Mouse (Mus musculus) heart, embryonic 13.5 days (tissue): ENCODE measurements around the gene Rspo4. TPM values are rescaled to one million over a fixed set of nuclear protein-coding genes. Genes with fewer than 3 reads are reported as not detected.

ENCODE experiments used
- ATAC-seq: fragments of 200-750 bp; cut with Nextera tagmentation; 2 replicates; pipeline ENCODE4 v1.8.0; 2017; ENCODE audit warnings: moderate TSS enrichment; ENCODE audit not compliant: insufficient number of reproducible peaks, low FRiP score, low TSS enrichment; ENCODE audit errors: extremely low read depth
- H3K27ac ChIP-seq: fragments of 300-500 bp; sonication (generic); replicated peaks from 2 replicates; pipeline ENCODE4 v1.5.1; 2015; ENCODE audit warnings: moderate library complexity, mild to moderate bottlenecking, inconsistent platforms
- H3K27me3 ChIP-seq: fragments of 300-500 bp; sonication (generic); replicated peaks from 2 replicates; pipeline ENCODE4 v1.6.1; 2015; ENCODE audit warnings: mild to moderate bottlenecking, inconsistent platforms
- H3K36me3 ChIP-seq: fragments of 300-500 bp; sonication (generic); 2 replicates; pipeline ENCODE4 v1.6.1; 2015; ENCODE audit warnings: mild to moderate bottlenecking, inconsistent platforms
- H3K4me1 ChIP-seq: fragments of 300-500 bp; sonication (generic); 2 replicates; pipeline ENCODE4 v1.6.1; 2015; ENCODE audit warnings: inconsistent platforms
- H3K4me2 ChIP-seq: fragments of 300-500 bp; sonication (generic); 2 replicates; pipeline ENCODE4 v1.6.1; 2015; ENCODE audit warnings: inconsistent platforms, mild to moderate bottlenecking, moderate library complexity
- H3K4me3 ChIP-seq: fragments of 300-500 bp; sonication (generic); 2 replicates; pipeline ENCODE4 v1.5.1; 2015; ENCODE audit warnings: moderate library complexity, mild to moderate bottlenecking, inconsistent platforms
- H3K9ac ChIP-seq: fragments of 300-500 bp; sonication (generic); 2 replicates; pipeline ENCODE4 v1.6.1; 2015; ENCODE audit warnings: inconsistent platforms, mild to moderate bottlenecking, moderate library complexity
- H3K9me3 ChIP-seq: fragments of 300-500 bp; sonication (generic); 2 replicates; pipeline ENCODE4 v1.6.1; 2016; ENCODE audit warnings: inconsistent platforms
- WGBS: fragments of 180-500 bp; shearing (Covaris S2); methylation state at CpG from one replicate; pipeline ENCODE4 v1.1.7; 2015; ENCODE audit warnings: mixed read lengths; 5-methylcytosine and 5-hydroxymethylcytosine counted together
- polyA plus RNA-seq: library from polyadenylated mRNA; unstranded; fragments of >200 nt; fragmentation: Nextera tagmentation; extraction: Ambion mirVana; gene quantifications from 2 replicates; pipeline ENCODE4 v1.2.1, GENCODE M21; 2015

Rspo4 gene
- not detected in 2 replicates for polyA plus RNA-seq

DNA sequence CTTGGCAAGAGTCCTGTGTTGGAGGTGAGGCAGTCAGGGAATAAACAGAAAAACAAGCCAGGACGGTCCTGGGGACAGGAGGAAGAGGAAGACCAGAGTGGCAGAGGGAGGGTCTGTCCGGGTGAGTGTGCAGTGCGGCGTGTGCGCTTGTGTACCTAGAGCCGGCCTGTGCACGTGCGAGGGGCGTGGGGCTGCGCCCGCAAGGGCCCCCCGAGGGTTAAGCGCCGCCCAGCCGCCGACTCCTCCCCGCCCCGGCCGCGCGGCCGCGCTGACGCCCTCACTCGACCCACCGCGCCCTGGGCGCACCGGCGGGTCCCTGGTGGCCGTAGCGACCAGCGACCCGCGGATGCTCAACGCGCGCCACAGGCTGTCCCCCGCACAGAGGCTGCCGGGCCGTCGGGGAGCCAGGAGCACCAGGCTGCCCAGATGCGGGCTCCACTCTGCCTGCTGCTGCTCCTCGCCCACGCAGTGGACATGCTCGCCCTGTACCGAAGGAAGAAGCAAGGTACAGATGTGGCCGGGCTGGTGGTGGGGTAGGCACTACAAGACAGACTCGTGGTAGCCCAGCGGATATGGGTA lies at the start of gene Rspo4:
Gene Rspo4, plus strand, starts transcription at position 280 of the 579 bp plus-strand sequence.
- Histone ChIP-seq H3K4me3 (peak within 1 kb of the TSS; percentile 51), H3K27me3 (peaks cover 74% of the 10 kb centered on the region), H3K9me3 (no peaks in the 10 kb centered on the region), H3K9ac (peak within 1 kb of the TSS; percentile 20), H3K36me3 (no peaks in the 10 kb centered on the region), H3K27ac (no peak within 1 kb of the TSS), H3K4me1 (peaks cover 10% of the 10 kb centered on the region), H3K4me2 (peak within 1 kb of the TSS; percentile 71)
- WGBS, result 2% methylated on average over 49 of the region's 50 CpGs
- ATAC-seq, result no peak

DNA sequence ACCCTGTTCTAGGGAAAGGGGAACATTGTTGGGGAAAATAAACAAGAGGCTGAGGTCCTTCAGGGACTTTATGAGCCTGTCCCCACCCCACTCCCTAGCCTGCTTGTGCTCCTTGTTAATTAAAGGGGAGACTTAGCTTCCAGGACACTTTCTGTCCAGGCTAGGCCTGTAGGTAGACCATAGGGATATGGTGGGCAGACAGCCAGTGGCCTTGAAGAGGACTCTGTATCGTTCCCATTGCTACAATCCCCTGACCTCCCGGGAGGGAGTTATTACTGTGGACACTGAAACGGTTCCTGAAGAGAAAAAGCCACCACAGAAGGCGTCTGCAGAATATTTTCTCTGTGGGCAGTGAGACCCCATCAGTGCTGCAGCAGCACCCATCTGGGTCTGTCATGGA lies 27.1 kb upstream of the Rspo4 start:
- ATAC-seq, result no peak
- H3K27ac ChIP-seq, result no peak overlapping the region
- peaks cover 5% of the 10 kb centered on the region for H3K27me3 ChIP-seq
- no peaks in the 10 kb centered on the region for H3K9me3 ChIP-seq
- H3K4me3 ChIP-seq, result no peak overlapping the region
- no peaks in the 10 kb centered on the region for H3K36me3 ChIP-seq
- WGBS, result 73% methylated on average over 4 of the region's 4 CpGs
- no peak overlapping the region for H3K9ac ChIP-seq
- no peak overlapping the region for H3K4me2 ChIP-seq
- no peaks in the 10 kb centered on the region for H3K4me1 ChIP-seq

- no peak for ATAC-seq
- Histone ChIP-seq H3K4me3 (no peak overlapping the region), H3K4me1 (no peaks in the 10 kb centered on the region), H3K27ac (no peak overlapping the region), H3K9ac (no peak overlapping the region), H3K36me3 (no peaks in the 10 kb centered on the region), H3K9me3 (no peaks in the 10 kb centered on the region), H3K4me2 (no peak overlapping the region), H3K27me3 (peaks cover 16% of the 10 kb centered on the region)
- 43% methylated on average over 5 of the region's 5 CpGs for WGBS
Measured at GRCm38 (mm10) chr2:151862257-151862810, 19.6 kb downstream of the Rspo4 start.

DNA sequence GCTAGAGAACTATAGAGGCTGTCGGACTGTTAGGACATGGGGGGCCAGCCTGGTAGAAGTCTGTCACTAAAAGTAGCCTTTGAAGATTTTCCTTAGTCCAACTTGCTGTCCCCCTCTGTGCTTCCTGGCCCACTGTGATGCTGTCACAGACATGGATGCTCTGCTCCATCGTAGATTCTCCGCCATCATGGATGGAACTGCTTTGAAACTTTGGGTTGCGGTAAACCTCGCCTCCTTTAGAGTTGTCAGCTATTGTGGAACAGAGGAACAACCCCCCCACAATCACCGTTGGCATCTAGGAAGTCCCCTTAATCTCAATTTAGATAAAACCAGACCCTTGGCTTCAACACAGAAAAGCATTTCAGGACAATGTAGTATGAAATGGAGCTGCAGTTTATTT lies 22.2 kb downstream of the Rspo4 start:
- Histone ChIP-seq H3K4me1 (no peaks in the 10 kb centered on the region), H3K36me3 (no peaks in the 10 kb centered on the region), H3K9me3 (no peaks in the 10 kb centered on the region), H3K4me2 (no peak overlapping the region), H3K4me3 (no peak overlapping the region), H3K9ac (no peak overlapping the region), H3K27ac (no peak overlapping the region), H3K27me3 (peaks cover 21% of the 10 kb centered on the region)
- ATAC-seq, result no peak
- WGBS, result 78% methylated on average over 6 of the region's 6 CpGs

- Histone ChIP-seq H3K27me3 (peaks cover 20% of the 10 kb centered on the region), H3K4me2 (no peak overlapping the region), H3K9ac (no peak overlapping the region), H3K4me3 (no peak overlapping the region), H3K27ac (no peak overlapping the region), H3K9me3 (no peaks in the 10 kb centered on the region), H3K36me3 (no peaks in the 10 kb centered on the region), H3K4me1 (no peaks in the 10 kb centered on the region)
- ATAC-seq, result no peak
- 29% methylated on average over 4 of the region's 4 CpGs for WGBS
Measured at GRCm38 (mm10) chr2:151866487-151866886, 23.8 kb downstream of the Rspo4 start.

- Histone ChIP-seq H3K9ac (no peak overlapping the region), H3K36me3 (no peaks in the 10 kb centered on the region), H3K4me1 (no peaks in the 10 kb centered on the region), H3K4me3 (no peak overlapping the region), H3K9me3 (no peaks in the 10 kb centered on the region), H3K4me2 (no peak overlapping the region), H3K27ac (no peak overlapping the region), H3K27me3 (peaks cover 35% of the 10 kb centered on the region)
- no peak for ATAC-seq
- 75% methylated on average over 8 of the region's 8 CpGs for WGBS
Measured at GRCm38 (mm10) chr2:151868196-151868595, 25.5 kb downstream of the Rspo4 start.

DNA sequence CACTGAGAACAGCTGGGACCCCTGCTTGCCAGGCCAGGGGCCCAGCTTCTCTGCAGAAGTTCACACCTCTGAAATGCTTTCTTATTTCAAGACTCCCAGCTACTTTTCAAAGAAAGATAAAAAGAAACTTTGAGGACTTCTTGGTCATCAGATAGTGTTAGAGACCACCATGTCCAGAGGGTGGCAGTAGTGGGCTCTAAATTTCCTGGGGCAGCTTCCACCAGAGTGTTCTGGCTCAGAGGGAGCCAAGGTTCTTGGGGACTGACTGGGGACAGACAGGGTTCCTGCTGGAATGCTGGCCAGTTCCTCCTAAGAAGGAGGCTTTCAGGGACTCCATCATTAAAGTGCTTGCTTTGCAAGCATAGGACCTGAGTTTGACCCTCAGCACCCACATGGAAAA lies 31.8 kb downstream of the Rspo4 start:
- Histone ChIP-seq H3K27ac (no peak overlapping the region), H3K4me1 (no peaks in the 10 kb centered on the region), H3K4me3 (no peak overlapping the region), H3K4me2 (no peak overlapping the region), H3K9ac (no peak overlapping the region), H3K36me3 (no peaks in the 10 kb centered on the region), H3K9me3 (no peaks in the 10 kb centered on the region), H3K27me3 (peaks cover 46% of the 10 kb centered on the region)
- no peak for ATAC-seq

- H3K27me3 ChIP-seq, result peaks cover 46% of the 10 kb centered on the region
- no peaks in the 10 kb centered on the region for H3K4me1 ChIP-seq
- no peak overlapping the region for H3K4me3 ChIP-seq
- no peaks in the 10 kb centered on the region for H3K9me3 ChIP-seq
- H3K36me3 ChIP-seq, result no peaks in the 10 kb centered on the region
- H3K27ac ChIP-seq, result no peak overlapping the region
- 13% methylated on average over 8 of the region's 8 CpGs for WGBS
- H3K4me2 ChIP-seq, result no peak overlapping the region
- ATAC-seq, result 0 out of 2 replicates have a peak, but pooled peaks have one; percentile 10
- H3K9ac ChIP-seq, result no peak overlapping the region
Measured at GRCm38 (mm10) chr2:151876012-151876485, 33.3 kb downstream of the Rspo4 start.

DNA sequence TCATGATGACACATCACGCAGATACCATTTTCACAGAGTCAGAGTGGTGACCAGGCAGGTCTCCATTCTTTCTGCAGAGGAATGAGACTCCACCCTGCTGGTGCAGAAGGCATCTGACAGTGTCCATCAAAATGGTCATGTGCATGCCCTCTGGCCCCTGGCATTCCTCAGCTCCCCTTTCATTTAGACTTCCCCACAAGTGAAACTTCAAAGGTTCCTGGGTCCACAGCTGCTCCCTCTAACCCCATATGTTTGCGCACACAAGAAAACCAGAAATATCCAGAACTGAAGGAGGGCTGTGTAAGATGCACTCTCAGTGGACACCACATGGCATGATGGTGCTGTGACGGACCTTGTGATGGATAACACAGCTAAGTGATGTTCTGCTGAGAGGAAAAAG lies 35.9 kb downstream of the Rspo4 start:
- Histone ChIP-seq H3K4me3 (no peak overlapping the region), H3K9me3 (no peaks in the 10 kb centered on the region), H3K36me3 (no peaks in the 10 kb centered on the region), H3K27me3 (peaks cover 27% of the 10 kb centered on the region), H3K4me2 (no peak overlapping the region), H3K4me1 (no peaks in the 10 kb centered on the region), H3K27ac (no peak overlapping the region), H3K9ac (no peak overlapping the region)
- 55% methylated on average over 3 of the region's 3 CpGs for WGBS
- ATAC-seq, result no peak

- ATAC-seq, result no peak
Measured at GRCm38 (mm10) chr2:151879760-151880159, 37.0 kb downstream of the Rspo4 start.

DNA sequence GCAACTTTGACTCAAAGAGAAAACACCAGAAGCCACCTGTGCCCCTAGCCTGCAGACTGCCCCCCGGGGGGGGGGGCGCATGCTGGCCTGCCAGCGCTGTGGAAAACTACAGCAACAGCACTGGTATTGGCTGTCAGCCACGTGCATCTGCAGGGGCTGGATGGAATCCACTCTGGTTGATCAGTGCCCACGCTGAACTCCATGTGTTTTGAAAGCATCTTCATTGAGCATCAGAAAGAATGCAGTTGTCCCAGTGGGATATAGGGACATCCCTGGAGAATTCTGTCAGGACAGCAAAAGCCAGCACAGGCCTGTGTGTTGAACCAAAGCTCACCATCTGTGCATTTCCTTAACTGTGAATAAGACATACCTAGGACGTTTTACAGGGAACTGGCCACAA lies 48.3 kb downstream of the Rspo4 start:
- no peaks in the 10 kb centered on the region for H3K9me3 ChIP-seq
- H3K4me1 ChIP-seq, result no peaks in the 10 kb centered on the region; the same call in 1 of the 2 replicates
- 55% methylated on average over 6 of the region's 6 CpGs for WGBS
- no peaks in the 10 kb centered on the region for H3K36me3 ChIP-seq
- no peak overlapping the region for H3K9ac ChIP-seq
- no peak overlapping the region for H3K4me3 ChIP-seq
- no peak for ATAC-seq
- H3K27me3 ChIP-seq, result no peaks in the 10 kb centered on the region; the same call in 1 of the 2 replicates
- H3K4me2 ChIP-seq, result no peak overlapping the region
- H3K27ac ChIP-seq, result no peak overlapping the region

More at GRCm38 (mm10) chr2:151879760-151880159, 37.0 kb downstream of the Rspo4 start:
- no peaks in the 10 kb centered on the region for H3K36me3 ChIP-seq
- no peak overlapping the region for H3K4me2 ChIP-seq
- H3K27ac ChIP-seq, result no peak overlapping the region
- no peaks in the 10 kb centered on the region for H3K4me1 ChIP-seq
- H3K27me3 ChIP-seq, result peaks cover 17% of the 10 kb centered on the region; the same call in 1 of the 2 replicates
- H3K4me3 ChIP-seq, result no peak overlapping the region
- 44% methylated on average over 2 of the region's 2 CpGs for WGBS
- H3K9me3 ChIP-seq, result no peaks in the 10 kb centered on the region
- no peak overlapping the region for H3K9ac ChIP-seq
